ENCODE assay signal across 8 mouse cellular contexts in genomic region chr2:78869721-78870442, GRCm38 (mm10). TPM values are rescaled to one million over a fixed set of nuclear protein-coding genes. Genes with fewer than 3 reads are reported as not detected.
DNase-seq lines count a peak whose midpoint lies in the region; ATAC-seq and TF ChIP-seq lines count a peak whose summit lies in the region.

No protein-coding gene starts in this region.

- no peak for TF ChIP-seq POLR2A in embryonic fibroblast, embryonic 13.5 days (IDR thresholded peaks at IDR 0.05; ENCODE audit: low read depth, low read length)
- no peak for TF ChIP-seq POLR2A in thymus, adult 2 months (IDR thresholded peaks at IDR 0.05; ENCODE audit: control insufficient read depth, extremely low read depth, insufficient read depth, low read length, poor library complexity)

- H3K4me3 ChIP-seq in layer of hippocampus, adult 2 months, result peak overlapping the region; percentile 89
- peak overlapping the region; percentile 96 for H3K4me3 ChIP-seq in embryonic fibroblast, embryonic 13.5 days (ENCODE audit: insufficient read depth, low read length)
- H3K4me3 ChIP-seq in limb, embryonic 13.5 days, result peak overlapping the region; percentile 75
- H3K4me3 ChIP-seq in midbrain, embryonic 14.5 days (replicated peaks; ENCODE audit: low read depth, low read length), result peak overlapping the region; percentile 70
- H3K4me3 ChIP-seq in thymus, adult 2 months (ENCODE audit: control insufficient read depth, insufficient read depth, low read length), result peak overlapping the region; percentile 94

- 0 out of 2 replicates have a peak, but pooled peaks cover 4% of the 10 kb centered on the region for H3K4me1 ChIP-seq in embryonic fibroblast, embryonic 13.5 days (ENCODE audit: control insufficient read depth, insufficient read depth, low read length)
- peaks cover 37% of the 10 kb centered on the region for H3K4me1 ChIP-seq in limb, embryonic 13.5 days
- peaks cover 29% of the 10 kb centered on the region for H3K4me1 ChIP-seq in midbrain, embryonic 14.5 days (ENCODE audit: control insufficient read depth, insufficient read depth, low read length)
- peaks cover 10% of the 10 kb centered on the region for H3K4me1 ChIP-seq in thymus, adult 2 months (replicated peaks; ENCODE audit: control insufficient read depth, insufficient read depth, low read length)

- H3K36me3 ChIP-seq in limb, embryonic 13.5 days, result peaks cover 6% of the 10 kb centered on the region
- no peaks in the 10 kb centered on the region for H3K36me3 ChIP-seq in midbrain, embryonic 14.5 days (ENCODE audit: control insufficient read depth, insufficient read depth, low read length)
- H3K36me3 ChIP-seq in thymus, adult 2 months (ENCODE audit: control insufficient read depth, insufficient read depth, low read length), result no peaks in the 10 kb centered on the region

- H3K9ac ChIP-seq in limb, embryonic 13.5 days, result peak overlapping the region; percentile 96
- peak overlapping the region; percentile 99 for H3K9ac ChIP-seq in midbrain, embryonic 14.5 days (replicated peaks; ENCODE audit: low read length)

- no peak for ATAC-seq in limb, embryonic 13.5 days (ENCODE audit: low FRiP score, low read depth)
- no peak for ATAC-seq in midbrain, embryonic 14.5 days (ENCODE audit: low FRiP score, low TSS enrichment)

- H3K27ac ChIP-seq in layer of hippocampus, adult 2 months, result peak overlapping the region; percentile 95
- H3K27ac ChIP-seq in embryonic fibroblast, embryonic 13.5 days (ENCODE audit: insufficient read depth, low read length), result no peak overlapping the region
- peak overlapping the region; percentile 99 for H3K27ac ChIP-seq in limb, embryonic 13.5 days
- peak overlapping the region; percentile 99 for H3K27ac ChIP-seq in midbrain, embryonic 14.5 days (replicated peaks; ENCODE audit: low read depth, low read length)
- H3K27ac ChIP-seq in thymus, adult 2 months (ENCODE audit: control insufficient read depth, insufficient read depth, low read length), result peak overlapping the region; percentile 53; the same call in 1 of the 2 replicates

- no peak for DNase-seq in layer of hippocampus, adult 2 months (ENCODE audit: low spot score in 2 of 2)
- no peak for DNase-seq in layer of hippocampus, adult 9-11 months
- peak; percentile 59 for DNase-seq in adrenal gland, postnatal 14 days
- peak; percentile 47 for DNase-seq in heart, postnatal 4 days
- no peak for DNase-seq in midbrain, embryonic 14.5 days
- peak; percentile 20 for DNase-seq in thymus, adult 2 months

- no peaks in the 10 kb centered on the region for H3K9me3 ChIP-seq in limb, embryonic 13.5 days
- no peaks in the 10 kb centered on the region for H3K9me3 ChIP-seq in midbrain, embryonic 14.5 days (ENCODE audit: control insufficient read depth, low read length)

- no peaks in the 10 kb centered on the region for H3K27me3 ChIP-seq in limb, embryonic 13.5 days
- H3K27me3 ChIP-seq in midbrain, embryonic 14.5 days (ENCODE audit: control insufficient read depth, insufficient read depth, low read length), result no peaks in the 10 kb centered on the region
- H3K27me3 ChIP-seq in thymus, adult 2 months (ENCODE audit: control insufficient read depth, insufficient read depth, low read length), result no peaks in the 10 kb centered on the region

- TF ChIP-seq CTCF in layer of hippocampus, adult 2 months (conservative IDR thresholded peaks at IDR 0.05), result no peak
- no peak for TF ChIP-seq CTCF in embryonic fibroblast, embryonic 13.5 days (IDR thresholded peaks at IDR 0.05; ENCODE audit: borderline replicate concordance, insufficient read depth, low read length)
- TF ChIP-seq CTCF in thymus, adult 2 months (IDR thresholded peaks at IDR 0.05; ENCODE audit: borderline replicate concordance, control insufficient read depth, extremely low read depth, insufficient read depth, low read length, poor library complexity), result no peak

- H3K4me2 ChIP-seq in limb, embryonic 13.5 days (replicated peaks), result peak overlapping the region; percentile 70
- H3K4me2 ChIP-seq in midbrain, embryonic 14.5 days (ENCODE audit: low read length), result peak overlapping the region; percentile 80

- under 1% methylated on average over 35 of the region's 35 CpGs for WGBS in limb, embryonic 13.5 days
- WGBS in midbrain, embryonic 14.5 days, result 1% methylated on average over 35 of the region's 35 CpGs
- WGBS in thymus, adult 2 months, result 1% methylated on average over 35 of the region's 35 CpGs

RNA-seq across cellular contexts. Expression of gene Ube2e3, which starts 2.0 kb away (rescaled TPM):
- total RNA-seq in layer of hippocampus, adult 2 months (2021), result 100 to 1,000 TPM; 104 to 106 TPM
- 54.3 and 61.0 TPM in 2 replicates for total RNA-seq in adrenal gland, postnatal 14 days (2021)
- polyA plus RNA-seq in embryonic fibroblast, embryonic 13.5 days (2011; ENCODE audit: insufficient read length, low read depth, missing spikeins), result 76.1 and 92.7 TPM in 2 replicates
- 10 to 100 TPM; 91.0 to 97.6 TPM for total RNA-seq in heart, postnatal 4 days (2021)
- 224 and 231 TPM in 2 replicates for polyA plus RNA-seq in limb, embryonic 13.5 days (2015; fragmentation: Nextera tagmentation; extraction: Ambion mirVana)
- polyA plus RNA-seq in midbrain, embryonic 14.5 days (2014; fragmentation: Nextera tagmentation; extraction: Ambion mirVana), result 322 TPM in 2 replicates
- polyA plus RNA-seq in thymus, adult 2 months (2012; rRNA removed), result 37.3 and 61.8 TPM in 2 replicates

Comparison
In these comparisons a context has a peak if more than half of its experiments do, and no peak if none do; other contexts are left out.
1. DNase-seq: peak in adrenal gland, postnatal 14 days (single experiment), heart, postnatal 4 days (single experiment) and thymus, adult 2 months (single experiment); none in layer of hippocampus, adult 2 months (0 of 2), layer of hippocampus, adult 9-11 months (single experiment) and midbrain, embryonic 14.5 days (single experiment).
2. Peak in every context shown above with its lines, with median percentiles within 50 percentile points of each other: H3K4me3 ChIP-seq.